Mouse (Mus musculus) lung, embryonic 16.5 days (tissue): ENCODE measurements around the gene Ccn6. TPM values are rescaled to one million over a fixed set of nuclear protein-coding genes. Genes with fewer than 3 reads are reported as not detected.

Source experiments
- ATAC-seq: fragments of 200-750 bp; cut with Nextera tagmentation; 2 replicates; pipeline ENCODE4 v1.8.0; 2017; ENCODE audit warnings: low read depth, mild to moderate bottlenecking, moderate library complexity
- H3K27ac ChIP-seq: fragments of 300-500 bp; sonication (generic); 2 replicates; pipeline ENCODE4 v1.5.1; 2014; ENCODE audit warnings: mild to moderate bottlenecking, control low read depth, low read length
- H3K27me3 ChIP-seq: fragments of 300-500 bp; sonication (generic); 2 replicates; pipeline ENCODE4 v1.6.1; 2014; ENCODE audit warnings: low read depth, low read length, mixed read lengths; ENCODE audit not compliant: control insufficient read depth, insufficient read depth
- H3K36me3 ChIP-seq: fragments of 300-500 bp; sonication (generic); 2 replicates; pipeline ENCODE4 v1.6.1; 2014; ENCODE audit warnings: low read length; ENCODE audit not compliant: control insufficient read depth, insufficient read depth
- H3K4me1 ChIP-seq: fragments of 300-500 bp; sonication (generic); replicated peaks from 2 replicates; pipeline ENCODE4 v1.6.1; 2014; ENCODE audit warnings: low read length, mixed read lengths; ENCODE audit not compliant: control insufficient read depth, insufficient read depth
- H3K4me2 ChIP-seq: fragments of 300-500 bp; sonication (generic); 2 replicates; pipeline ENCODE4 v1.6.1; 2014; ENCODE audit warnings: low read depth, low read length, control low read depth
- H3K4me3 ChIP-seq: fragments of 300-500 bp; sonication (generic); 2 replicates; pipeline ENCODE4 v1.5.1; 2014; ENCODE audit warnings: mild to moderate bottlenecking, low read length, control low read depth
- H3K9ac ChIP-seq: fragments of 300-500 bp; sonication (generic); 2 replicates; pipeline ENCODE4 v1.6.1; 2014; ENCODE audit warnings: low read length, control low read depth
- H3K9me3 ChIP-seq: fragments of 300-500 bp; sonication (generic); 2 replicates; pipeline ENCODE4 v1.6.1; 2016; ENCODE audit warnings: low read length; ENCODE audit not compliant: control insufficient read depth
- WGBS: fragments of 180-500 bp; shearing (Covaris S2); extraction: QIAGEN DNeasy Blood & Tissue Kit; methylation state at CpG from one replicate; pipeline ENCODE4 v1.1.7; 2014; 5-methylcytosine and 5-hydroxymethylcytosine counted together
- polyA plus RNA-seq: library from polyadenylated mRNA; unstranded; fragments of >200 nt; fragmentation: Nextera tagmentation; extraction: Ambion mirVana; gene quantifications from 2 replicates; pipeline ENCODE4 v1.2.1, GENCODE M21; 2015

Ccn6 gene
- polyA plus RNA-seq, 1 experiment from 2014 or later = 0.67 TPM

DNA sequence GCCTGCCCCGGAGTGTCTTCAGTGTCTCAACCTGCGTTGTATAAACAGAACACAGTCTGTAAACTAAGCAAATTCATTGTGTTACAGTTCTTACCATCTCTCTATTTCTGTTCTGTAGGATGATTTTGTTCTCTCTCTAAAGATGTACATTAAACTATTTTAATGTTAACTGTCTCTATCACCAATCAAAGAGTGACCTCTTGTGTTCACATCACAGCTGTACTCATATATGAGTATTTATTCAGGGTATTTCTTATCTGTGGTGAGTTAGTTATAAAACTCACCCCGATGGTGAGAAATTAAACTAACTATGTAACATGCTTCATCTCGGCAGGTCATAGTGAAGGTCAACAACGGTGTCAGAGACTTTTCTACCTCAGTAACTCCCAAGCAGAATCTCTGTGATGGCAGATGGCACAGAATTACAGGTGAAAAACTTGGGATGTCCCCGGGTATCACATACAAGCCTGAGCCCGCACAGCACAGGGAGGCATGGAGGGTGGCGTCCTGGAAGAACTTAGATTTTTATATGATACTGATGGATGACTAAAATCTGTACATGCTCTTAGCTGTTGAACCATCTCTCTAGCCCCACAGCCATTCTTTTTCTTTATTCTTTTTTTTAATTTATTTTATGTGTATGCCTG, 58.7 kb downstream of the Ccn6 start:
- Histone ChIP-seq H3K9ac (no peak overlapping the region), H3K36me3 (peaks cover 21% of the 10 kb centered on the region), H3K4me2 (no peak overlapping the region), H3K4me1 (no peaks in the 10 kb centered on the region), H3K27me3 (no peaks in the 10 kb centered on the region), H3K4me3 (no peak overlapping the region), H3K9me3 (no peaks in the 10 kb centered on the region), H3K27ac (no peak overlapping the region)
- 88% methylated on average over 8 of the region's 8 CpGs for WGBS
- no peak for ATAC-seq

Other genes starting within 250 kb of the Ccn6 start
- gene Lama4, start 198.3 kb downstream of the Ccn6 start, polyA plus RNA-seq = 127 and 131 TPM in 2 replicates
- 12.3 and 12.5 TPM in 2 replicates for gene Fam229b, start 29.9 kb downstream of the Ccn6 start, polyA plus RNA-seq
- 18.4 and 20.6 TPM in 2 replicates for gene Tube1, start 29.8 kb downstream of the Ccn6 start, polyA plus RNA-seq
- gene Fyn, start 205.1 kb upstream of the Ccn6 start, polyA plus RNA-seq = 13.4 and 16.8 TPM in 2 replicates